Mouse (Mus musculus): ENCODE results near the gene Rrnad1. TPM values are rescaled to one million over a fixed set of nuclear protein-coding genes. Genes with fewer than 3 reads are reported as not detected.
"Not testable (repeated sequence)": the region's sequence is repeated elsewhere in the genome, so short reads cannot be mapped to it uniquely, and the experiment has no call there.

Gene Rrnad1
- total RNA-seq, 2 experiments from 2014 or later = 2.5 to 5.3 TPM

GRCm38 (mm10) chr3:87891481-87891880 is 39.0 kb downstream of the Rrnad1 start:
- ATAC-seq (replicated peaks; ENCODE audit: low FRiP score, poor library complexity, severe bottlenecking) = no peak

- ATAC-seq (replicated peaks; ENCODE audit: low FRiP score, poor library complexity, severe bottlenecking) = not testable (repeated sequence)
Measured at GRCm38 (mm10) chr3:87887400-87887799, 43.1 kb downstream of the Rrnad1 start.

- no peak for ATAC-seq (replicated peaks; ENCODE audit: low FRiP score, poor library complexity, severe bottlenecking)
Measured at GRCm38 (mm10) chr3:87886416-87886815, 44.1 kb downstream of the Rrnad1 start.

- ATAC-seq (replicated peaks; ENCODE audit: low FRiP score, poor library complexity, severe bottlenecking) = peak; percentile 28
Measured at GRCm38 (mm10) chr3:87886004-87886365, 44.5 kb downstream of the Rrnad1 start.

GRCm38 (mm10) chr3:87885281-87886003 is 45.1 kb downstream of the Rrnad1 start, which contains the start of gene Prcc:
TSS of gene Prcc (minus strand) at chr3:87885608.
- peak; percentile 93 for ATAC-seq (replicated peaks; ENCODE audit: low FRiP score, poor library complexity, severe bottlenecking)

- no peak for ATAC-seq (replicated peaks; ENCODE audit: low FRiP score, poor library complexity, severe bottlenecking)
Measured at GRCm38 (mm10) chr3:87884708-87885251, 45.7 kb downstream of the Rrnad1 start.

- no peak for ATAC-seq (replicated peaks; ENCODE audit: low FRiP score, poor library complexity, severe bottlenecking)
Measured at GRCm38 (mm10) chr3:87884291-87884690, 46.2 kb downstream of the Rrnad1 start.

- no peak for ATAC-seq (replicated peaks; ENCODE audit: low FRiP score, poor library complexity, severe bottlenecking)
Measured at GRCm38 (mm10) chr3:87877730-87878129, 52.8 kb downstream of the Rrnad1 start.

Other genes with a start within 250 kb of the Rrnad1 start
- not detected in 2 replicates for gene Lrrc71, start 182.1 kb downstream of the Rrnad1 start, total RNA-seq (2015; ENCODE audit: low replicate concordance)
- not detected in 2 replicates for gene Lrrc71, start 182.1 kb downstream of the Rrnad1 start, total RNA-seq (2017; ENCODE audit: low replicate concordance)
- gene Ntrk1, start 135.6 kb downstream of the Rrnad1 start, total RNA-seq (2015; ENCODE audit: low replicate concordance) = not detected in 2 replicates
- not detected in 2 replicates for gene Ntrk1, start 135.6 kb downstream of the Rrnad1 start, total RNA-seq (2017; ENCODE audit: low replicate concordance)
- gene Insrr, start 133.8 kb downstream of the Rrnad1 start, total RNA-seq (2015; ENCODE audit: low replicate concordance) = not detected in 2 replicates
- gene Insrr, start 133.8 kb downstream of the Rrnad1 start, total RNA-seq (2017; ENCODE audit: low replicate concordance) = not detected in 2 replicates
- gene Pear1, start 106.4 kb downstream of the Rrnad1 start, total RNA-seq (2015; ENCODE audit: low replicate concordance) = 1.3 TPM in 1 of 2 replicates, not detected in the other
- 0.98 and 1.0 TPM in 2 replicates for gene Pear1, start 106.4 kb downstream of the Rrnad1 start, total RNA-seq (2017; ENCODE audit: low replicate concordance)
- 1.3 and 1.4 TPM in 2 replicates for gene Sh2d2a, start 84.0 kb downstream of the Rrnad1 start, total RNA-seq (2015; ENCODE audit: low replicate concordance)
- gene Sh2d2a, start 84.0 kb downstream of the Rrnad1 start, total RNA-seq (2017; ENCODE audit: low replicate concordance) = 0.51 and 0.83 TPM in 2 replicates
- 12.6 and 17.7 TPM in 2 replicates for gene Prcc, start 45.1 kb downstream of the Rrnad1 start, total RNA-seq (2015; ENCODE audit: low replicate concordance)
- 12.0 and 13.2 TPM in 2 replicates for gene Prcc, start 45.1 kb downstream of the Rrnad1 start, total RNA-seq (2017; ENCODE audit: low replicate concordance)
- gene Hdgf, start 24.4 kb downstream of the Rrnad1 start, total RNA-seq (2015; ENCODE audit: low replicate concordance) = 255 and 262 TPM in 2 replicates
- gene Hdgf, start 24.4 kb downstream of the Rrnad1 start, total RNA-seq (2017; ENCODE audit: low replicate concordance) = 349 and 393 TPM in 2 replicates
- gene Mrpl24, start 11.2 kb downstream of the Rrnad1 start, total RNA-seq (2015; ENCODE audit: low replicate concordance) = 68.1 and 70.4 TPM in 2 replicates
- gene Mrpl24, start 11.2 kb downstream of the Rrnad1 start, total RNA-seq (2017; ENCODE audit: low replicate concordance) = 31.3 and 38.0 TPM in 2 replicates
- 13.3 and 16.8 TPM in 2 replicates for gene Isg20l2, start 403 bp downstream of the Rrnad1 start, total RNA-seq (2015; ENCODE audit: low replicate concordance)
- 11.6 and 11.7 TPM in 2 replicates for gene Isg20l2, start 403 bp downstream of the Rrnad1 start, total RNA-seq (2017; ENCODE audit: low replicate concordance)
- not detected in 2 replicates for gene Crabp2, start 17.9 kb upstream of the Rrnad1 start, total RNA-seq (2015; ENCODE audit: low replicate concordance)
- not detected in 2 replicates for gene Crabp2, start 17.9 kb upstream of the Rrnad1 start, total RNA-seq (2017; ENCODE audit: low replicate concordance)
- not detected in 2 replicates for gene Nes, start 40.4 kb upstream of the Rrnad1 start, total RNA-seq (2015; ENCODE audit: low replicate concordance)
- not detected in 2 replicates for gene Nes, start 40.4 kb upstream of the Rrnad1 start, total RNA-seq (2017; ENCODE audit: low replicate concordance)
- not detected in 2 replicates for gene Bcan, start 69.5 kb upstream of the Rrnad1 start, total RNA-seq (2015; ENCODE audit: low replicate concordance)
- gene Bcan, start 69.5 kb upstream of the Rrnad1 start, total RNA-seq (2017; ENCODE audit: low replicate concordance) = not detected in 2 replicates
- not detected in 2 replicates for gene Hapln2, start 96.9 kb upstream of the Rrnad1 start, total RNA-seq (2015; ENCODE audit: low replicate concordance)
- not detected in 2 replicates for gene Hapln2, start 96.9 kb upstream of the Rrnad1 start, total RNA-seq (2017; ENCODE audit: low replicate concordance)
- gene Gpatch4, start 112.4 kb upstream of the Rrnad1 start, total RNA-seq (2015; ENCODE audit: low replicate concordance) = 3.6 and 8.4 TPM in 2 replicates
- gene Gpatch4, start 112.4 kb upstream of the Rrnad1 start, total RNA-seq (2017; ENCODE audit: low replicate concordance) = 3.6 and 5.4 TPM in 2 replicates
- gene Naxe, start 127.8 kb upstream of the Rrnad1 start, total RNA-seq (2015; ENCODE audit: low replicate concordance) = 11.9 and 12.2 TPM in 2 replicates
- gene Naxe, start 127.8 kb upstream of the Rrnad1 start, total RNA-seq (2017; ENCODE audit: low replicate concordance) = 5.5 and 7.6 TPM in 2 replicates
- gene Ttc24, start 147.6 kb upstream of the Rrnad1 start, total RNA-seq (2015; ENCODE audit: low replicate concordance) = not detected in 2 replicates
- gene Ttc24, start 147.6 kb upstream of the Rrnad1 start, total RNA-seq (2017; ENCODE audit: low replicate concordance) = not detected in 2 replicates
- 29.8 and 31.4 TPM in 2 replicates for gene Iqgap3, start 151.3 kb upstream of the Rrnad1 start, total RNA-seq (2015; ENCODE audit: low replicate concordance)
- 56.3 and 60.7 TPM in 2 replicates for gene Iqgap3, start 151.3 kb upstream of the Rrnad1 start, total RNA-seq (2017; ENCODE audit: low replicate concordance)
- gene Mef2d, start 211.7 kb upstream of the Rrnad1 start, total RNA-seq (2015; ENCODE audit: low replicate concordance) = 36.9 and 37.8 TPM in 2 replicates
- gene Mef2d, start 211.7 kb upstream of the Rrnad1 start, total RNA-seq (2017; ENCODE audit: low replicate concordance) = 15.3 and 16.9 TPM in 2 replicates